Mouse (Mus musculus): ENCODE results near the gene Efemp2.

Gene Efemp2

GRCm38 (mm10) chr19:5518721-5519120 lies 45.0 kb downstream of the Efemp2 start:
- in situ Hi-C loops (cut with MboI; ENCODE audit: low pct_unique_long_range_greater_than_20kb in 1 of 2, low sequenced_read_pairs in 2 of 2, unreplicated experiment in 1 of 2) = no loop called here

- in situ Hi-C loops (cut with MboI; ENCODE audit: low pct_unique_long_range_greater_than_20kb in 1 of 2, low sequenced_read_pairs in 2 of 2, unreplicated experiment in 1 of 2) = loop anchor here (10.0 to 25.0 kb wide), 2 partner anchors 260 to 362 kb away; partner anchors contain the start of genes Frmd8 (in 1 of the 2), Slc25a45 (in 1 of the 2) and Tigd3 (in 1 of the 2)
Observed at GRCm38 (mm10) chr19:5525204-5525603, 51.5 kb downstream of the Efemp2 start.

DNA sequence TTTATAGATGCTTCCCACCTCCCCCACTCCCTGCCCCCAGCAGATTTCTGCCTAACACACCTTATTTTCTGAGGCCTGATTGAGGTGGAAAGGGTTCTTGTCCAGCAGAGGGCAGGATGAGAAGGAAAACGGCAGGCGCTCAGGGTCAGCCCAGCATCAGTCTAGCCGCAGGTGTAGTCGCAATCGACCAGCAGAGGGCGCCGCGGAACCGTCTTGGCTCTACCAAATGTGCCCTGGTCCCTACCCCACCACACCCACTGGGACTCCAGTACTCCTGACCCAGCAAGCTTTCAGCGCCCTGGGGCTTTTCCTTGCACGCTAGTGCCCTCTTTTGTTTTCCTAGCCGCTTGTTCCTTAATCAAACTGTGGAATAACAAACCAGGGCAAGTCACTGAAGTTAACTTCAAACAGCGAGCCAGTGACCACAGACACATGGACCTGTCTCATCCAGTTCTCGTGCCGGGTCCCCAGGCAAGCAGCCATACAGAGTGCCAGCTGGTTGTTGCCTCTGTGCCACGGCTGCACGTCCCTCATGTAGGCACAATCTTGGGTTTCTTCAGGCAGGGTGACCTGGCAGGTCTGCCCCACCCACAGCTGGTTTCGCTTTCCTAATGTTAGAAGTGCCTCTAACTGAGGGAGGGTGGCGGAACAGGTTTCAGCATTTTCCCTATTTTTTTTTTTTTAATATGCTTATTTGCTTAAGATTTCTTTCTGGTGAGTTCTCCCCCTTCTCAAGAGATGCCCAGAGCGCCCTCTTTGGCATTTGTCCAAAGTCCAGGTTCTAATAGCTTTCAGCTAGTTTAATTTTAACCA lies 55.8 kb downstream of the Efemp2 start:
- in situ Hi-C loops (cut with MboI; ENCODE audit: low pct_unique_long_range_greater_than_20kb in 1 of 2, low sequenced_read_pairs in 2 of 2, unreplicated experiment in 1 of 2) = loop anchor here (10.0 to 25.0 kb wide), 2 partner anchors 255 to 358 kb away; partner anchors contain the start of genes Frmd8 (in 1 of the 2), Slc25a45 (in 1 of the 2) and Tigd3 (in 1 of the 2)

GRCm38 (mm10) chr19:5530138-5530524 lies 56.4 kb downstream of the Efemp2 start:
- in situ Hi-C loops (cut with MboI; ENCODE audit: low pct_unique_long_range_greater_than_20kb in 1 of 2, low sequenced_read_pairs in 2 of 2, unreplicated experiment in 1 of 2) = loop anchor here in 1 of 2 experiments (25.0 kb wide), 1 partner anchor 357 kb away; the partner anchor contains the start of genes Frmd8, Slc25a45 and Tigd3

Data from mouse embryonic stem cell (cell line).